Mouse (Mus musculus): ENCODE data around the gene 1810009A15Rik. TPM values are rescaled to one million over a fixed set of nuclear protein-coding genes. Genes with fewer than 3 reads are reported as not detected.
"Not testable (repeated sequence)": the region's sequence is repeated elsewhere in the genome, so short reads cannot be mapped to it uniquely, and the experiment has no call there.

The 1810009A15Rik gene
- total and polyA plus RNA-seq, 2 experiments, result 10.8 to 34.0 TPM

GRCm38 (mm10) chr19:8883616-8884015 lies 5.0 kb upstream of the 1810009A15Rik start, which contains the start of the genes Lbhd1 and Gm49403:
Lbhd1 (plus strand) TSS chr19:8883732.
Gm49403 (plus strand) TSS chr19:8883930.
- no peak for TF ChIP-seq POLR2A (IDR thresholded peaks at IDR 0.05; ENCODE audit: extremely low read depth, insufficient read depth, low read length)
- TF ChIP-seq CTCF (IDR thresholded peaks at IDR 0.05; ENCODE audit: low read depth, low read length), result no peak
- H3K4me1 ChIP-seq (ENCODE audit: control insufficient read depth, insufficient read depth, low read length), result peaks cover 9% of the 10 kb centered on the region
- H3K79me2 ChIP-seq (ENCODE audit: control insufficient read depth, insufficient read depth, low read length), result no peaks in the 10 kb centered on the region
- H3K27me3 ChIP-seq (ENCODE audit: control insufficient read depth, insufficient read depth, low read length), result no peaks in the 10 kb centered on the region
- no peaks in the 10 kb centered on the region; the same call in 1 of the 2 replicates for H3K36me3 ChIP-seq (ENCODE audit: control insufficient read depth, insufficient read depth, low read length)
- H3K27ac ChIP-seq (replicated peaks; ENCODE audit: insufficient read depth, low read depth, low read length), result no peak within 1 kb of the TSS
- H3K9ac ChIP-seq (ENCODE audit: low read depth, low read length), result no peak within 1 kb of the TSS
- H3K4me3 ChIP-seq (ENCODE audit: insufficient read depth, low read depth, low read length), result no peak within 1 kb of the TSS
- WGBS, result 80% methylated on average over 3 of the region's 3 CpGs
- DNase-seq (ENCODE audit: extremely low read depth, low read depth, low spot score), result no peak

- H3K27ac ChIP-seq (replicated peaks; ENCODE audit: insufficient read depth, low read depth, low read length), result no peak overlapping the region
- WGBS, result 26% methylated on average over 1 of the region's 1 CpGs
- H3K9ac ChIP-seq (ENCODE audit: low read depth, low read length), result no peak overlapping the region
- H3K4me3 ChIP-seq (ENCODE audit: insufficient read depth, low read depth, low read length), result no peak overlapping the region
- peaks cover 3% of the 10 kb centered on the region; the same call in 1 of the 2 replicates for H3K79me2 ChIP-seq (ENCODE audit: control insufficient read depth, insufficient read depth, low read length)
- no peak for TF ChIP-seq CTCF (IDR thresholded peaks at IDR 0.05; ENCODE audit: low read depth, low read length)
- TF ChIP-seq POLR2A (IDR thresholded peaks at IDR 0.05; ENCODE audit: extremely low read depth, insufficient read depth, low read length), result no peak
- peaks cover 7% of the 10 kb centered on the region for H3K4me1 ChIP-seq (ENCODE audit: control insufficient read depth, insufficient read depth, low read length)
- DNase-seq (ENCODE audit: extremely low read depth, low read depth, low spot score), result peak; percentile 55
- H3K36me3 ChIP-seq (ENCODE audit: control insufficient read depth, insufficient read depth, low read length), result peaks cover 3% of the 10 kb centered on the region; the same call in 1 of the 2 replicates
- H3K27me3 ChIP-seq (ENCODE audit: control insufficient read depth, insufficient read depth, low read length), result no peaks in the 10 kb centered on the region
Observed at GRCm38 (mm10) chr19:8886916-8887584, 1.6 kb upstream of the 1810009A15Rik start.

DNA sequence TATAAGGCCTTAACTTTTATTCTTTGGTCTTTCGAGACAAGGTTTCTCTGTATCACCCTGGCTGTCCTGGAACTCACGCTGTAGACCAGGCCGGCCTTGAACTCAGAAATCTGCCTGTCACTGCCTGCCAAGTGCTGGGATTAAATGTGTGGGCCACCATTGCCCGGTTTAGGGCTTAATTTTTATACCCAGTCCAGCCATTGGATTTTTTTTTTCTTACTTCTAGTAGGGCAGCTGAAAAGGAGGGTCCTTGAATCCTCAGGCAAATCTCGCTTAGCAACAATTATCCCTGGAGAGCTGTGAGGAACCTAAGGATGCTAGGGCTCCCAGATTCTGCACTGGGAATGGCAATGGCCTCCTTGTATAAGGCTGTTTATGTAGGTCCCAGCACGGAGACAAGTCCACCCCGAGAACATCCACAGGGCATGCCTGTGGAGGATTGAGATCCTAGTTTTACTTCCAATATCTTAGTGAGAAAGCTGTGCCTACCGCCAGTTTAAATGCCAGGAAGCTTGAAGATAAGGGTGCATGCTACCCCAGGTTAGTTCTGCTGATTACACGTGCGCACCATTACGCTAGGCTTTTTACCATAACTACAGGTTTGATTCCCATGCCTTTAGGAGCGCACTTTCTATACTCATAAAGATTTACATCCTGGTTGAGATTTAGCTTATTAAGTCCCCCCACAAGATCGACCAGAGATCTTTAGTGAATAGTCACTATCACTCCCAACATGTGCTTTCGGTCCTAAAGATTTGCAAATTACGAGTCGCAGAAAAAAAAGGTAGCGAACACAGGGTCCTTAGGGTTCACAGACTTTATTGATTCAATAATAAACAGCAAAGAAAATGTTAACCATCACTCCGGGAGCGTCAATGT lies 829 bp upstream of the 1810009A15Rik start:
- DNase-seq (ENCODE audit: extremely low read depth, low read depth, low spot score), result peak; percentile 27
- H3K4me3 ChIP-seq (ENCODE audit: insufficient read depth, low read depth, low read length), result peak overlapping the region; percentile 82
- TF ChIP-seq CTCF (IDR thresholded peaks at IDR 0.05; ENCODE audit: low read depth, low read length), result no peak
- TF ChIP-seq POLR2A (IDR thresholded peaks at IDR 0.05; ENCODE audit: extremely low read depth, insufficient read depth, low read length), result no peak
- peak overlapping the region; percentile 83 for H3K9ac ChIP-seq (ENCODE audit: low read depth, low read length)
- WGBS, result 11% methylated on average over 19 of the region's 19 CpGs
- H3K27ac ChIP-seq (replicated peaks; ENCODE audit: insufficient read depth, low read depth, low read length), result peak overlapping the region; percentile 72
- peaks cover 7% of the 10 kb centered on the region for H3K4me1 ChIP-seq (ENCODE audit: control insufficient read depth, insufficient read depth, low read length)
- H3K36me3 ChIP-seq (ENCODE audit: control insufficient read depth, insufficient read depth, low read length), result peaks cover 3% of the 10 kb centered on the region; the same call in 1 of the 2 replicates
- no peaks in the 10 kb centered on the region for H3K27me3 ChIP-seq (ENCODE audit: control insufficient read depth, insufficient read depth, low read length)
- H3K79me2 ChIP-seq (ENCODE audit: control insufficient read depth, insufficient read depth, low read length), result peaks cover 3% of the 10 kb centered on the region; the same call in 1 of the 2 replicates

- WGBS, result 2% methylated on average over 54 of the region's 54 CpGs
- peaks cover 3% of the 10 kb centered on the region; the same call in 1 of the 2 replicates for H3K36me3 ChIP-seq (ENCODE audit: control insufficient read depth, insufficient read depth, low read length)
- peaks cover 12% of the 10 kb centered on the region; the same call in 1 of the 2 replicates for H3K79me2 ChIP-seq (ENCODE audit: control insufficient read depth, insufficient read depth, low read length)
- peak within 1 kb of the TSS; percentile 87 for H3K9ac ChIP-seq (ENCODE audit: low read depth, low read length)
- DNase-seq (ENCODE audit: extremely low read depth, low read depth, low spot score), result peak; percentile 80
- no peaks in the 10 kb centered on the region for H3K27me3 ChIP-seq (ENCODE audit: control insufficient read depth, insufficient read depth, low read length)
- TF ChIP-seq CTCF (IDR thresholded peaks at IDR 0.05; ENCODE audit: low read depth, low read length), result no peak
- peak; percentile 82 for TF ChIP-seq POLR2A (IDR thresholded peaks at IDR 0.05; ENCODE audit: extremely low read depth, insufficient read depth, low read length)
- peak within 1 kb of the TSS; percentile 63 for H3K4me3 ChIP-seq (ENCODE audit: insufficient read depth, low read depth, low read length)
- peaks cover 10% of the 10 kb centered on the region; the same call in 1 of the 2 replicates for H3K4me1 ChIP-seq (ENCODE audit: control insufficient read depth, insufficient read depth, low read length)
- H3K27ac ChIP-seq (replicated peaks; ENCODE audit: insufficient read depth, low read depth, low read length), result peak within 1 kb of the TSS; percentile 60
Observed at GRCm38 (mm10) chr19:8892829-8893766, 4.4 kb downstream of the 1810009A15Rik start, which contains the start of gene Ints5. Ints5 (plus strand) TSS chr19:8893005.

- H3K27ac ChIP-seq (replicated peaks; ENCODE audit: insufficient read depth, low read depth, low read length), result no peak overlapping the region
- peaks cover 16% of the 10 kb centered on the region; the same call in 1 of the 2 replicates for H3K79me2 ChIP-seq (ENCODE audit: control insufficient read depth, insufficient read depth, low read length)
- peaks cover 10% of the 10 kb centered on the region for H3K4me1 ChIP-seq (ENCODE audit: control insufficient read depth, insufficient read depth, low read length)
- peaks cover under 1% of the 10 kb centered on the region; the same call in 1 of the 2 replicates for H3K36me3 ChIP-seq (ENCODE audit: control insufficient read depth, insufficient read depth, low read length)
- TF ChIP-seq POLR2A (IDR thresholded peaks at IDR 0.05; ENCODE audit: extremely low read depth, insufficient read depth, low read length) (no peak), CTCF (IDR thresholded peaks at IDR 0.05; ENCODE audit: low read depth, low read length) (no peak)
- H3K9ac ChIP-seq (ENCODE audit: low read depth, low read length), result no peak overlapping the region
- WGBS, result 90% methylated on average over 9 of the region's 9 CpGs
- H3K27me3 ChIP-seq (ENCODE audit: control insufficient read depth, insufficient read depth, low read length), result no peaks in the 10 kb centered on the region
- no peak overlapping the region for H3K4me3 ChIP-seq (ENCODE audit: insufficient read depth, low read depth, low read length)
- no peak for DNase-seq (ENCODE audit: extremely low read depth, low read depth, low spot score)
Observed at GRCm38 (mm10) chr19:8895397-8895960, 6.8 kb downstream of the 1810009A15Rik start.

DNA sequence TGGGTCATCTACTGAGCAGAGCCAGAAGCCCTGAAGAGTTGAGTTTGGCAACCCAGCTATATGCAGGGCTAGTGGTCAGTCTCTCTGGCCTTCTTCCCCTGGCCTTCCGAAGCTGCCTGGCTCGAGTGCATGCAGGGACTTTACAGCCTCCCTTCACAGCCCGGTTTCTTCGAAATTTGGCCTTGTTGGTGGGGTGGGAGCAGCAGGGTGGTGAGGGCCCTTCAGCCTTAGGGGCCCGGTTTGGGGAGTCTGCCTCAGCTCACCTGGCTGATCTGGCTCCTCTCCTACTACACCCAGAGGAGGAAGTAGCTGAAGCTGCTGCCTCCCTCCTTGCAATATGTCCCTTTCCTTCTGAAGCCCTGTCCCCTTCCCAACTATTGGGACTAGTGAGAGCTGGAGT lies 7.6 kb downstream of the 1810009A15Rik start:
- not testable (repeated sequence) for H3K4me3 ChIP-seq (ENCODE audit: insufficient read depth, low read depth, low read length); H3K36me3 ChIP-seq (ENCODE audit: control insufficient read depth, insufficient read depth, low read length); H3K9ac ChIP-seq (ENCODE audit: low read depth, low read length); H3K27me3 ChIP-seq (ENCODE audit: control insufficient read depth, insufficient read depth, low read length); H3K27ac ChIP-seq (replicated peaks; ENCODE audit: insufficient read depth, low read depth, low read length); DNase-seq (ENCODE audit: extremely low read depth, low read depth, low spot score)
- peaks cover 12% of the 10 kb centered on the region for H3K4me1 ChIP-seq (ENCODE audit: control insufficient read depth, insufficient read depth, low read length)
- peaks cover 16% of the 10 kb centered on the region; the same call in 1 of the 2 replicates for H3K79me2 ChIP-seq (ENCODE audit: control insufficient read depth, insufficient read depth, low read length)
- WGBS, result 85% methylated on average over 5 of the region's 5 CpGs

DNA sequence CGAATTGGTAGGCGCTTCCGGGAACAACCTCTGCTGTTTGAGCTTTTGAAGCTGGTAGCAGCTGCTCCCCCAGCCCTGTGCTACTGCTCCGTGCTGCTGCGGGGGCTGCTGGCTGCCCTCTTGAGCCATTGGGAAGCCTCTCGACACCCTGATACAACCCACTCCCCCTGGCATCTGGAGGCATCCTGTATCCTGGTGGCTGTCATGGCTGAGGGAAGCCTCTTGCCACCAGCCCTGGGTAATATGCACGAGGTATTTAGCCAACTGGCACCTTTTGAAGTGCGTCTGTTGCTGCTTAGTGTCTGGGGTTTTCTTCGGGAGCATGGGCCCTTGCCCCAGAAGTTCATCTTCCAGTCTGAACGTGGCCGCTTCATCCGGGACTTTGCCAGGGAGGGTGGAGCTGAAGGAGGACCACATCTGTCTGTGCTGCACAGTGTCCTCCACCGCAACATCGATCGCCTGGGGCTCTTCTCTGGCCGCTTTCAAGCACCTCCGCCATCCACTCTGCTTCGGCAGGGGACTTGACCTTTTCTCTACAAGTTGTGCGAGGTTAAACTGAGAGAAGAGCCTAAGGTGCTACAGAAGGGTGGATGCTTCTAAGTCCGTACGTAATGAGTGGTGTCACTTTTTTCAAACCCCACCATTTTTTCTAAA lies 8.7 kb downstream of the 1810009A15Rik start:
- WGBS, result 16% methylated on average over 21 of the region's 21 CpGs
- H3K9ac ChIP-seq (ENCODE audit: low read depth, low read length), result peak overlapping the region; percentile 43
- H3K4me1 ChIP-seq (ENCODE audit: control insufficient read depth, insufficient read depth, low read length), result peaks cover 12% of the 10 kb centered on the region

More for the DNA sequence above, 8.7 kb downstream of the 1810009A15Rik start:
- Histone ChIP-seq H3K79me2 (ENCODE audit: control insufficient read depth, insufficient read depth, low read length) (peaks cover 16% of the 10 kb centered on the region; the same call in 1 of the 2 replicates), H3K4me3 (ENCODE audit: insufficient read depth, low read depth, low read length) (peak overlapping the region; percentile 71), H3K27ac (replicated peaks; ENCODE audit: insufficient read depth, low read depth, low read length) (peak overlapping the region; percentile 38)
- peak; percentile 53 for DNase-seq (ENCODE audit: extremely low read depth, low read depth, low spot score)
- not testable (repeated sequence) for H3K36me3 ChIP-seq (ENCODE audit: control insufficient read depth, insufficient read depth, low read length); H3K27me3 ChIP-seq (ENCODE audit: control insufficient read depth, insufficient read depth, low read length)

Data from liver, adult 2 months (tissue).